ENCODE assay signal across 8 mouse cellular contexts in genomic region chr12:12904086-12904485, GRCm38 (mm10). TPM values are rescaled to one million over a fixed set of nuclear protein-coding genes. Genes with fewer than 3 reads are reported as not detected.
A peak's percentile ranks its signal among the peaks of the same experiment; 100 is the strongest.
DNase-seq lines count a peak whose midpoint lies in the region; ATAC-seq and TF ChIP-seq lines count a peak whose summit lies in the region.

No protein-coding gene starts in this region.

- peak overlapping the region; percentile 52 for H3K9ac ChIP-seq in kidney, embryonic 14.5 days (ENCODE audit: low read depth, low read length)
- H3K9ac ChIP-seq in forebrain, postnatal 0 days, result peak overlapping the region; percentile 48
- peak overlapping the region; percentile 87 for H3K9ac ChIP-seq in midbrain, embryonic 11.5 days (ENCODE audit: low read length)

- TF ChIP-seq CTCF in brain, embryonic 14.5 days (IDR thresholded peaks at IDR 0.05; ENCODE audit: borderline replicate concordance, extremely low read depth, insufficient read depth, insufficient read length), result no peak
- TF ChIP-seq CTCF in forebrain, postnatal 0 days (IDR thresholded peaks at IDR 0.05; ENCODE audit: low read depth), result no peak

- 23% methylated on average over 1 of the region's 1 CpGs for WGBS in kidney, embryonic 14.5 days
- WGBS in forebrain, postnatal 0 days, result 18% methylated on average over 1 of the region's 1 CpGs
- 33% methylated on average over 1 of the region's 1 CpGs for WGBS in midbrain, embryonic 11.5 days

- no peak overlapping the region for H3K27ac ChIP-seq in kidney, embryonic 14.5 days (ENCODE audit: low read depth, low read length)
- peak overlapping the region; percentile 80 for H3K27ac ChIP-seq in forebrain, postnatal 0 days (ENCODE audit: low read depth, low read length)
- H3K27ac ChIP-seq in midbrain, embryonic 11.5 days (ENCODE audit: low read depth, low read length), result peak overlapping the region; percentile 74

- ATAC-seq in kidney, embryonic 14.5 days (ENCODE audit: low FRiP score, low TSS enrichment), result 0 out of 2 replicates have a peak, but pooled peaks have one; percentile 8
- ATAC-seq in forebrain, postnatal 0 days, result peak; percentile 11
- peak; percentile 13; the same call in 1 of the 2 replicates for ATAC-seq in midbrain, embryonic 11.5 days (ENCODE audit: low FRiP score)

- no peak overlapping the region for H3K4me3 ChIP-seq in kidney, embryonic 14.5 days (ENCODE audit: low read length)
- H3K4me3 ChIP-seq in forebrain, postnatal 0 days (ENCODE audit: low read depth, low read length), result no peak overlapping the region
- no peak overlapping the region for H3K4me3 ChIP-seq in midbrain, embryonic 11.5 days (ENCODE audit: low read depth, low read length)

- no peaks in the 10 kb centered on the region for H3K27me3 ChIP-seq in kidney, embryonic 14.5 days (ENCODE audit: control insufficient read depth, insufficient read depth, low read length)
- no peaks in the 10 kb centered on the region for H3K27me3 ChIP-seq in forebrain, postnatal 0 days (ENCODE audit: insufficient read depth, low read length)
- H3K27me3 ChIP-seq in midbrain, embryonic 11.5 days (ENCODE audit: control insufficient read depth, insufficient read depth, low read length), result no peaks in the 10 kb centered on the region

- H3K4me2 ChIP-seq in kidney, embryonic 14.5 days (replicated peaks; ENCODE audit: low read depth, low read length), result peak overlapping the region; percentile 44
- peak overlapping the region; percentile 43 for H3K4me2 ChIP-seq in forebrain, postnatal 0 days (ENCODE audit: low read depth)
- H3K4me2 ChIP-seq in midbrain, embryonic 11.5 days, result peak overlapping the region; percentile 57

- TF ChIP-seq POLR2A in brain, embryonic 14.5 days (IDR thresholded peaks at IDR 0.05; ENCODE audit: borderline replicate concordance, extremely low read depth, insufficient read depth, insufficient read length, poor library complexity, severe bottlenecking), result no peak

- no peaks in the 10 kb centered on the region for H3K9me3 ChIP-seq in kidney, embryonic 14.5 days (ENCODE audit: control insufficient read depth, low read length)
- H3K9me3 ChIP-seq in forebrain, postnatal 0 days (ENCODE audit: low read length), result no peaks in the 10 kb centered on the region
- no peaks in the 10 kb centered on the region for H3K9me3 ChIP-seq in midbrain, embryonic 11.5 days (ENCODE audit: control insufficient read depth, low read length)

- peaks cover 10% of the 10 kb centered on the region for H3K4me1 ChIP-seq in kidney, embryonic 14.5 days (ENCODE audit: control insufficient read depth, insufficient read depth, low read length)
- peaks cover 22% of the 10 kb centered on the region for H3K4me1 ChIP-seq in forebrain, postnatal 0 days (ENCODE audit: insufficient read depth)
- H3K4me1 ChIP-seq in midbrain, embryonic 11.5 days (ENCODE audit: control insufficient read depth, insufficient read depth, low read length), result peaks cover 19% of the 10 kb centered on the region

- no peak for DNase-seq in kidney, postnatal 14 days
- peak; percentile 88 for DNase-seq in brain, embryonic 14.5 days (ENCODE audit: low read depth)
- DNase-seq in forebrain, postnatal 0 days, result no peak
- no peak for DNase-seq in midbrain, embryonic 11.5 days (ENCODE audit: low spot score, missing footprints)
- no peak for DNase-seq in right cerebral cortex, postnatal 25 days
- DNase-seq in cerebellum, postnatal 10 days, result no peak
- DNase-seq in urinary bladder, postnatal 14 days (ENCODE audit: low spot score), result no peak

- no peaks in the 10 kb centered on the region for H3K36me3 ChIP-seq in kidney, embryonic 14.5 days (ENCODE audit: control insufficient read depth, insufficient read depth, low read length)
- H3K36me3 ChIP-seq in forebrain, postnatal 0 days (ENCODE audit: insufficient read depth), result no peaks in the 10 kb centered on the region
- H3K36me3 ChIP-seq in midbrain, embryonic 11.5 days (ENCODE audit: control insufficient read depth, insufficient read depth, low read length), result no peaks in the 10 kb centered on the region

RNA-seq across cellular contexts. Expression of gene Mycn, which starts 37.6 kb away (rescaled TPM):
- polyA plus RNA-seq in kidney, embryonic 14.5 days (2014; fragmentation: Nextera tagmentation; extraction: Ambion mirVana), result 88.2 and 104 TPM in 2 replicates
- 57.0 and 85.2 TPM in 2 replicates for polyA plus RNA-seq in brain, embryonic 14.5 days (2012; rRNA removed)
- total RNA-seq in forebrain, postnatal 0 days (2014; rRNA removed), result 64.0 and 69.6 TPM in 2 replicates
- polyA plus RNA-seq in forebrain, postnatal 0 days (2015; fragmentation: Nextera tagmentation; extraction: Ambion mirVana), result 61.4 and 79.8 TPM in 2 replicates
- 86.8 and 99.1 TPM in 2 replicates for polyA plus RNA-seq in midbrain, embryonic 11.5 days (2014; fragmentation: Nextera tagmentation; extraction: Ambion mirVana)
